Mouse (Mus musculus) myocyte (in vitro differentiated cells): ENCODE data around the gene Itga3.

Experiments
- E2F4 ChIP-seq: IDR thresholded peaks from one replicate; pipeline ENCODE4 v1.6.1; 2011; ENCODE audit warnings: mild to moderate bottlenecking, control low read depth, moderate library complexity; ENCODE audit not compliant: insufficient read depth
- MAX ChIP-seq: IDR thresholded peaks from one replicate; pipeline ENCODE4 v1.6.1; 2011; ENCODE audit warnings: low read depth, mild to moderate bottlenecking, control low read depth
- MYOD1 ChIP-seq, 3 experiments: IDR thresholded peaks; one replicate each; pipeline ENCODE4 v1.6.1; 2011; ENCODE audit warnings: control low read depth in 2 of 3, low read depth in 2 of 3, mild to moderate bottlenecking in 2 of 3, moderate library complexity in 1 of 3; ENCODE audit not compliant: insufficient read length in 2 of 3, control insufficient read depth in 1 of 3
- MYOG ChIP-seq, 3 experiments: IDR thresholded peaks; one replicate each; pipeline ENCODE4 v1.6.1; 2011; ENCODE audit warnings: control low read depth in 2 of 3, low read depth in 2 of 3, mild to moderate bottlenecking in 2 of 3; ENCODE audit not compliant: insufficient read length in 2 of 3, control insufficient read depth in 1 of 3, insufficient read depth in 1 of 3
- POLR2A ChIP-seq: IDR thresholded peaks from one replicate; pipeline ENCODE4 v1.6.1; 2011; ENCODE audit warnings: low read depth, mild to moderate bottlenecking, control low read depth, moderate library complexity; ENCODE audit not compliant: insufficient read length
- POLR2AphosphoS2 ChIP-seq: IDR thresholded peaks from one replicate; pipeline ENCODE4 v1.6.1; 2011; ENCODE audit warnings: low read depth, control low read depth; ENCODE audit not compliant: insufficient read length
- REST ChIP-seq: IDR thresholded peaks from one replicate; pipeline ENCODE4 v1.6.1; 2011; ENCODE audit warnings: mild to moderate bottlenecking, control low read depth, moderate library complexity; ENCODE audit not compliant: insufficient read depth, insufficient read length
- TCF12 ChIP-seq: IDR thresholded peaks from one replicate; pipeline ENCODE4 v1.6.1; 2011; ENCODE audit warnings: mild to moderate bottlenecking, control low read depth; ENCODE audit not compliant: poor library complexity, insufficient read depth, severe bottlenecking
- TCF3 ChIP-seq: IDR thresholded peaks from one replicate; pipeline ENCODE4 v1.6.1; 2011; ENCODE audit warnings: low read depth, control low read depth; ENCODE audit not compliant: insufficient read length
- USF1 ChIP-seq: IDR thresholded peaks from one replicate; pipeline ENCODE4 v1.6.1; 2011; ENCODE audit warnings: low read depth, mild to moderate bottlenecking, control low read depth, moderate library complexity

GRCm38 (mm10) chr11:95039766-95040165 lies 36.8 kb downstream of the Itga3 start:
- TF ChIP-seq POLR2A (no peak), MAX (no peak), TCF3 (no peak), REST (no peak), MYOD1 (IDR thresholded peaks at IDR 0.05; ENCODE audit: control insufficient read depth in 1 of 3, insufficient read length in 2 of 3, low read depth in 2 of 3) (no peak), TCF12 (no peak), POLR2AphosphoS2 (no peak), E2F4 (no peak), USF1 (no peak), MYOG (IDR thresholded peaks at IDR 0.05; ENCODE audit: control insufficient read depth in 1 of 3, insufficient read depth in 1 of 3, insufficient read length in 2 of 3, low read depth in 2 of 3) (no peak)
